In the genomic region with DNA sequence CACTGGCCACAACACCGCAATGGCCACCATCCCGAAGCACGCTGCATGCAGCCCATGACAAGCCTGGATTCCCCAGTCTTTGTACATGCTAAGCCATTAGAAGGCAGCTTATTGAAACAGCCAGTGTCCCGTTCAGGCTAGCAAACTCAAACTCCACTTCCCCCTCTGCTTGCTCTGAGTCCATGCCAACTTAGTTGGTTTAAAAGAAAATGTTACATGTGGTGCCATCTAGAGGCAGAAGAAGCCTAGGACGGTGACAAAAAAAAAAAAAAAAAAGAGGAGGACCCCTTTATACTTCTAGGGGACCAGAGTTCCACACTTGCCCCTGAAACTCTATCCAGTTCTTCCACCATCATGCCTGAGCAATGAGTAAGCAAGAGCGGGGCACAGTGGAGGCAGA, we compare ENCODE assay signal across 8 mouse cellular contexts.
DNase-seq lines count a peak whose midpoint lies in the region; ATAC-seq and TF ChIP-seq lines count a peak whose summit lies in the region.

No protein-coding gene starts in this region.

- WGBS in heart, embryonic 12.5 days, result 64% methylated on average over 6 of the region's 6 CpGs
- 69% methylated on average over 6 of the region's 6 CpGs for WGBS in heart, embryonic 10.5 days
- 70% methylated on average over 6 of the region's 6 CpGs for WGBS in midbrain, embryonic 12.5 days
- WGBS in midbrain, embryonic 10.5 days, result 76% methylated on average over 6 of the region's 6 CpGs

- H3K4me2 ChIP-seq in heart, embryonic 12.5 days, result no peak overlapping the region
- no peak overlapping the region for H3K4me2 ChIP-seq in midbrain, embryonic 12.5 days (replicated peaks)

- TF ChIP-seq POLR2A in cortical plate, adult 2 months (IDR thresholded peaks at IDR 0.05; ENCODE audit: extremely low read depth, insufficient read depth, low read length), result no peak

- H3K27me3 ChIP-seq in heart, embryonic 12.5 days (replicated peaks), result no peaks in the 10 kb centered on the region
- no peaks in the 10 kb centered on the region for H3K27me3 ChIP-seq in heart, embryonic 10.5 days (ENCODE audit: insufficient read depth, poor library complexity, severe bottlenecking)
- no peaks in the 10 kb centered on the region for H3K27me3 ChIP-seq in midbrain, embryonic 12.5 days
- no peaks in the 10 kb centered on the region for H3K27me3 ChIP-seq in midbrain, embryonic 10.5 days (ENCODE audit: low read depth, poor library complexity, severe bottlenecking)

- H3K27ac ChIP-seq in heart, embryonic 12.5 days (ENCODE audit: poor library complexity, severe bottlenecking), result no peak overlapping the region
- no peak overlapping the region for H3K27ac ChIP-seq in heart, embryonic 10.5 days
- no peak overlapping the region for H3K27ac ChIP-seq in midbrain, embryonic 12.5 days (replicated peaks)
- no peak overlapping the region for H3K27ac ChIP-seq in midbrain, embryonic 10.5 days (replicated peaks)
- no peak overlapping the region for H3K27ac ChIP-seq in cortical plate, adult 2 months (ENCODE audit: insufficient read depth, low read length)

- H3K4me1 ChIP-seq in heart, embryonic 12.5 days (replicated peaks), result peaks cover 25% of the 10 kb centered on the region
- peaks cover 25% of the 10 kb centered on the region for H3K4me1 ChIP-seq in heart, embryonic 10.5 days
- no peaks in the 10 kb centered on the region for H3K4me1 ChIP-seq in midbrain, embryonic 12.5 days
- H3K4me1 ChIP-seq in midbrain, embryonic 10.5 days, result no peaks in the 10 kb centered on the region; the same call in 1 of the 2 replicates
- H3K4me1 ChIP-seq in cortical plate, adult 2 months (ENCODE audit: control insufficient read depth, insufficient read depth, low read length), result peaks cover 4% of the 10 kb centered on the region; the same call in 1 of the 2 replicates

- peak; percentile 40; the same call in 1 of the 2 replicates for TF ChIP-seq CTCF in cortical plate, adult 2 months (IDR thresholded peaks at IDR 0.05; ENCODE audit: extremely low read depth, insufficient read depth, low read length)

- no peak overlapping the region for H3K4me3 ChIP-seq in heart, embryonic 12.5 days
- no peak overlapping the region for H3K4me3 ChIP-seq in heart, embryonic 10.5 days
- no peak overlapping the region for H3K4me3 ChIP-seq in midbrain, embryonic 12.5 days
- H3K4me3 ChIP-seq in midbrain, embryonic 10.5 days, result no peak overlapping the region
- H3K4me3 ChIP-seq in cortical plate, adult 2 months (ENCODE audit: insufficient read depth, low read length), result no peak overlapping the region

- H3K9me3 ChIP-seq in heart, embryonic 12.5 days (replicated peaks), result no peaks in the 10 kb centered on the region
- no peaks in the 10 kb centered on the region for H3K9me3 ChIP-seq in heart, embryonic 10.5 days
- H3K9me3 ChIP-seq in midbrain, embryonic 12.5 days, result no peaks in the 10 kb centered on the region
- no peaks in the 10 kb centered on the region for H3K9me3 ChIP-seq in midbrain, embryonic 10.5 days (replicated peaks)

- peak; percentile 29; the same call in 1 of the 2 replicates for ATAC-seq in heart, embryonic 12.5 days (ENCODE audit: insufficient number of reproducible peaks, low FRiP score)
- peak; percentile 41; the same call in 1 of the 2 replicates for ATAC-seq in midbrain, embryonic 12.5 days (ENCODE audit: low FRiP score, low read depth)

- no peaks in the 10 kb centered on the region for H3K36me3 ChIP-seq in heart, embryonic 12.5 days
- H3K36me3 ChIP-seq in heart, embryonic 10.5 days, result no peaks in the 10 kb centered on the region
- peaks cover 12% of the 10 kb centered on the region; the same call in 1 of the 2 replicates for H3K36me3 ChIP-seq in midbrain, embryonic 12.5 days
- peaks cover 53% of the 10 kb centered on the region for H3K36me3 ChIP-seq in midbrain, embryonic 10.5 days

- no peak overlapping the region for H3K9ac ChIP-seq in heart, embryonic 12.5 days
- H3K9ac ChIP-seq in midbrain, embryonic 12.5 days (replicated peaks), result no peak overlapping the region

- DNase-seq in heart, embryonic 10.5 days (ENCODE audit: low spot score), result no peak
- DNase-seq in midbrain, embryonic 10.5 days (ENCODE audit: low spot score), result no peak
- peak; percentile 71 for DNase-seq in thymus, postnatal 0 days (ENCODE audit: low spot score)
- DNase-seq in adrenal gland, adult 2 months, result no peak
- no peak for DNase-seq in frontal cortex, postnatal 25 days (ENCODE audit: low spot score in 2 of 2)
